Mouse (Mus musculus): ENCODE data around the gene Cyb5r4.

DNA sequence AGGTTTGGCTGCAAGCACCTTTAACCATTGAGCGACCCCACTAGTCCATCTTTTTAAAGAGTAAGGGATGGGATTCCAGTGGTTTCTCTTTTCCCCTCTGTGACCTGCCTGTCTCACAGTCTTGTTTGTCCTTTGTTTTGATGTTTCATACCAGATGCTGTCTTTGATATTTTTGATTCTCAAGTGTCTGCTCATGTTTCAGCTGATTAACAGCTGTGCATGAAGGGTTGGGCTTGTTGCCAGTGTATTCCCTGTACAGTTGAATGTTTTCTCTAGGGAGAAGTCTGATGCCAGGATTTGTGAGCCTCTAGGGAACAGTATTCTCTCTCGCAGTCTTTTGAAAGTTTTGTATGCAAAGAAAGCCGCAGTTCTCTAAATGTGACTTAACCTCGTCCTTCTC, 27.6 kb downstream of the Cyb5r4 start:
- TF ChIP-seq CTCF (IDR thresholded peaks at IDR 0.05; ENCODE audit: insufficient read depth, low read length) (no peak), POLR2A (IDR thresholded peaks at IDR 0.05; ENCODE audit: borderline replicate concordance, extremely low read depth, low read depth, low read length) (no peak)
